Mouse (Mus musculus) liver, postnatal 0 days (tissue): ENCODE measurements at regions not wholly inside any gene's neighbourhood (a gene's known extent, or its start where the extent isn't known, plus 50 kb on each side); places are given as distances from the start of the nearest gene placed in this dataset.

ENCODE experiments used
- ATAC-seq: fragments of 200-750 bp; cut with Nextera tagmentation; 2 replicates; pipeline ENCODE4 v1.8.0; 2017; ENCODE audit warnings: mild to moderate bottlenecking, moderate library complexity
- DNase-seq: peaks from one replicate; pipeline ENCODE4 v3.0.0-alpha.2; 2016
- H3K27ac ChIP-seq: fragments of 300-500 bp; sonication (generic); 2 replicates; pipeline ENCODE4 v1.5.1; 2014; ENCODE audit warnings: antibody characterized with exemption, moderate library complexity, mild to moderate bottlenecking, low read depth
- H3K27me3 ChIP-seq: fragments of 300-500 bp; sonication (generic); 2 replicates; pipeline ENCODE4 v1.6.1; 2014; ENCODE audit warnings: low read length, control low read depth, mixed read lengths; ENCODE audit not compliant: insufficient read depth
- H3K36me3 ChIP-seq: fragments of 300-500 bp; sonication (generic); replicated peaks from 2 replicates; pipeline ENCODE4 v1.6.1; 2014; ENCODE audit warnings: mild to moderate bottlenecking, control low read depth, low read length, moderate library complexity, mixed read lengths; ENCODE audit not compliant: insufficient read depth
- H3K4me1 ChIP-seq: fragments of 300-500 bp; sonication (generic); 2 replicates; pipeline ENCODE4 v1.6.1; 2014; ENCODE audit warnings: antibody characterized with exemption, mild to moderate bottlenecking, control low read depth; ENCODE audit not compliant: insufficient read depth
- H3K4me2 ChIP-seq: fragments of 300-500 bp; sonication (generic); 2 replicates; pipeline ENCODE4 v1.6.1; 2014; ENCODE audit warnings: low read depth, mild to moderate bottlenecking, low read length, moderate library complexity, mixed read lengths
- H3K4me3 ChIP-seq: fragments of 300-500 bp; sonication (generic); 2 replicates; pipeline ENCODE4 v1.5.1; 2014; ENCODE audit warnings: low read depth, low read length
- H3K9ac ChIP-seq: fragments of 300-500 bp; sonication (generic); replicated peaks from 2 replicates; pipeline ENCODE4 v1.6.1; 2014; ENCODE audit warnings: mild to moderate bottlenecking, moderate library complexity
- H3K9me3 ChIP-seq: fragments of 300-500 bp; sonication (generic); 2 replicates; pipeline ENCODE4 v1.6.1; 2016; ENCODE audit warnings: mild to moderate bottlenecking, control low read depth, low read length, mixed read lengths
- CTCF ChIP-seq: sonication (generic); IDR thresholded peaks from 2 replicates; pipeline ENCODE4 v1.5.1; 2016; ENCODE audit warnings: antibody characterized with exemption, low read depth
- EP300 ChIP-seq: IDR thresholded peaks from 2 replicates; pipeline ENCODE4 v1.6.1; 2016; ENCODE audit warnings: antibody characterized with exemption, low read depth, mild to moderate bottlenecking
- WGBS: fragments of 180-500 bp; shearing (Covaris S2); extraction: QIAGEN DNeasy Blood & Tissue Kit; methylation state at CpG from one replicate; pipeline ENCODE4 v1.1.7; 2014; ENCODE audit not compliant: insufficient replicate concordance; 5-methylcytosine and 5-hydroxymethylcytosine counted together

DNA sequence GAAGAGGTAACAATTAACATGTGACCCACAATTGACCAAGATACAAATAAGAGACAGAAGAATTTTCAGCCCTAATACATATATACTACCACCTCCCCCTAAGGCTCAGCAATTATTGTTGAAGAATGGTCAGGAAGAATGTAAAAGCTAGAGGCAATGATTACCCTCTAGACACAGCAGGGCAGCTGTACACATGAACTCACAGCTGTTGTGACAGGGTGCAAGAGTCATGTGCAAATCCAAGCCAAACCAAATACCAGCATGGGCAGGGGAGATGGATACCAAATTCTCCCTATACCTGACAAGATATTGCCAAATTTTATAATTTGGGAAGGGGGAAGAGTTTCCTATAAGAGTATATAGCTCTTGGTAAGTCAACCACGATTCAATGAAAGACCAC lies 603.7 kb downstream of the Nfib start:
- no peak overlapping the region for H3K9ac ChIP-seq
- H3K27ac ChIP-seq: no peak overlapping the region
- no peaks in the 10 kb centered on the region for H3K36me3 ChIP-seq
- H3K9me3 ChIP-seq: no peaks in the 10 kb centered on the region
- no peaks in the 10 kb centered on the region for H3K27me3 ChIP-seq
- no peaks in the 10 kb centered on the region for H3K4me1 ChIP-seq
- no peak overlapping the region for H3K4me3 ChIP-seq
- TF ChIP-seq EP300 (no peak), CTCF (no peak)
- 72% methylated on average over 1 of the region's 1 CpGs for WGBS
- DNase-seq: no peak
- no peak overlapping the region for H3K4me2 ChIP-seq
- no peak for ATAC-seq

DNA sequence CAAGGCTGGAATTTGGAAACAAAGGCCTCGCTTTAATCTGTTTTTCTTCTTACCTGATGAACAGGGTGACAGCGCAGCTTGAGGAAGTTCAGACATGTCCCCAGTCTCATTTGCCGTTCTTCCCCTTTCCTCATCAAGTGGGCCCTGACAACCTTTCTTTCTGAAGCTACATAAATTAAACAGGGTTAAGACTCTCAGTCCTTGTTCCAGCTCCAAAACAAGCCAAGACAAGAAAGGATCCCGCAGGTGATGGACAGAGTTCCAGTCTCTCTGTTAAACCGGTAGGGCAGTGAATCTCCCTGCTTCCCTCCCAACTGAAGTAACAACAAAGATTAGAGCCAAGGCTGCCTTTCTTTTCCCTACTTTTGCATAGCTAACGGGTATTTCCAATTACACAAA lies 605.6 kb downstream of the Nfib start:
- DNase-seq (no peak), ATAC-seq (no peak)
- no peaks in the 10 kb centered on the region for H3K4me1 ChIP-seq
- H3K4me2 ChIP-seq: no peak overlapping the region
- no peak for TF ChIP-seq EP300
- H3K36me3 ChIP-seq: no peaks in the 10 kb centered on the region
- H3K9ac ChIP-seq: no peak overlapping the region
- 65% methylated on average over 6 of the region's 6 CpGs for WGBS
- no peaks in the 10 kb centered on the region for H3K9me3 ChIP-seq
- H3K27me3 ChIP-seq: no peaks in the 10 kb centered on the region
- no peak overlapping the region for H3K4me3 ChIP-seq
- H3K27ac ChIP-seq: no peak overlapping the region

DNA sequence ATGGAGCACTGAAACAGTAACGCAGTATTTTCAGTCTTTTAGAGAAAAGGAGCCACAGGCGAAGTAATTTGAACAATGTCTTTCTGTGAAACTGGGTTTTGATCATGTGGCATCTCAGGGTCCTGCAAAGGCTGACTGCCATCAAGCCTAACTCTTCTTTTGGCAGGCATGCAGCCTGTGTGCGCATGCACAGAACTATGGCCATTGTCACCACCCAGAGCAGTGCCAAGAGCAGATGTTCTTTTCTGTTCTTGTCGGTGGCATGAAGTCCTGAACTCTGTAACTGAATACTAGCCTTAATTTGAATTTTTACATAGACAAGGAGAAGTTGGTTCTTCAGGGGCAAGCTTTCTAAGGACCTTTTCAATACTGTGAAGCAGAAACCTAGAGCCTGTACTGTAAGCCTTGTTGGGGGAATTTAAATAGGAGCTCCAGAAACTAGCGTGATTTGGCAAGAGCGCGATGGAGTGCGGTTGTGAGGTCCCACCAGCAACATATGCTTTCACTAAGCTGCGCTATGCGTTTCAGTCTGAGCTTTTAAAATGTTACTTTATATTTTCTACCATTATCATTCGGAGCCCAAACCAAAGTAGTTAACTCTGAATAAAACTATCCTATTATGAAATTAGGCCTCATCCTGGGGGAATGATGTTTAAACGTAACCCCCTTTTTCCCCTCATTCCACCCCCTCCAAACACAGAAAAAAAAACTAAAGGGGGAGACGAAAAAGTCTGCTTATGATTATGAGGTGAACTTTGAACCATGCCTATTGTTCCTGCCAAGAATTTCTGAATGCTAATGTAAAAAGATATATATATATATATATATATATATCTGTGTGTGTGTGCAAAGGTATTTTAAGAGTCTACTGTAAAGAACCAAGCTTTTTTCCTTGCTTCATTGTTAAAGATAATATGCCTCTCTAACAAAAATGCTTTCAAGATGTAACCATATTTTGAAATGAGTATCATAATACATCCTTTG lies 606.3 kb downstream of the Nfib start:
- Histone ChIP-seq H3K9me3 (no peaks in the 10 kb centered on the region), H3K4me2 (no peak overlapping the region), H3K9ac (no peak overlapping the region), H3K27me3 (no peaks in the 10 kb centered on the region), H3K27ac (no peak overlapping the region), H3K36me3 (no peaks in the 10 kb centered on the region), H3K4me1 (no peaks in the 10 kb centered on the region), H3K4me3 (no peak overlapping the region)
- no peak for DNase-seq
- TF ChIP-seq EP300: no peak
- no peak for TF ChIP-seq CTCF
- WGBS: 84% methylated on average over 13 of the region's 13 CpGs
- no peak for ATAC-seq

DNA sequence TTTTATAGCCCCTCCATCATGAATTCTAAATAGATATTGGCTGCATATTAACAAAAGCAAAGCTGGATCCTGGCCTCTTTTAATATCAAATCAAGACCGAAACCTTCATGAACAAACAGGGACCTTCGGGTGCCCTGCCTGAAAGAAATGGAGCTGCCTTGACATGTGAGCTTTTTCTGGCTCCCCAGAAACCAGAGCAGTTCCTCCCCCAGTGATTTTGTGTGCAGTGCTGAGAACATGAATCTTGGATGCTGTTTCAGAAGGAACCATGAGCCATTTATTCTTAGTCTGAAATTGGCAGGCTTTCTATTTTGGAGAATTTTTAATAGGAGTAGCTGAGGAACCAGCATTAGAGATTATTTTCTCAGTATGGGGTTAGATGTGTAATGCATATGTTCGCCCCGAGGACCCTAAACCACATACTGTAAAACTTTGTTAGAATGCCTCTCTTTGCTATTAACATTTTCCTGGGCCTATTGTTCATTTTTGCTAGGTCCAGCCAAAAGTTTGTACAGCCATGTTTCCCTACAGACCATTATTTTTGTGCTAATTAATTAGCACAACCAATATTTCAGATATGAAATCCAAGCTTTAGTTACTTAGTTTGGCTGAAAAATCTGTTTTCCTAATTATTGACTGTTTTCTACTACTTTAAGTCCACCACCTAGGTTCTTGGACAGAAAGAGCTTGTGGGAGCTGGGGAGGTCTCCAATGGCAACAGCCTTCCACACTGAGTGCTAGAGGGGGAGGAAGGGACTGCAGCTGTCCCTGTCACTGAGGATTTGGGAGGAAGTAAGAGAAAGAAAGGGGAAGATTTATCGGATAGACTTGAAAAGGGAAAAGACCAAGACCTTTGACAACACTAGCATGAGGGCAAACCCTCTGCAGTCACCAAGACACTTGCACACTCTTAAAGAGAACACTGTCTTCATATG lies 613.0 kb downstream of the Nfib start:
- Histone ChIP-seq H3K4me1 (no peaks in the 10 kb centered on the region), H3K4me3 (no peak overlapping the region), H3K9ac (no peak overlapping the region), H3K27ac (no peak overlapping the region), H3K4me2 (no peak overlapping the region), H3K36me3 (no peaks in the 10 kb centered on the region), H3K27me3 (no peaks in the 10 kb centered on the region), H3K9me3 (no peaks in the 10 kb centered on the region)
- DNase-seq: no peak
- TF ChIP-seq EP300 (no peak), CTCF (no peak)
- ATAC-seq: no peak
- WGBS: 65% methylated on average over 5 of the region's 5 CpGs

DNA sequence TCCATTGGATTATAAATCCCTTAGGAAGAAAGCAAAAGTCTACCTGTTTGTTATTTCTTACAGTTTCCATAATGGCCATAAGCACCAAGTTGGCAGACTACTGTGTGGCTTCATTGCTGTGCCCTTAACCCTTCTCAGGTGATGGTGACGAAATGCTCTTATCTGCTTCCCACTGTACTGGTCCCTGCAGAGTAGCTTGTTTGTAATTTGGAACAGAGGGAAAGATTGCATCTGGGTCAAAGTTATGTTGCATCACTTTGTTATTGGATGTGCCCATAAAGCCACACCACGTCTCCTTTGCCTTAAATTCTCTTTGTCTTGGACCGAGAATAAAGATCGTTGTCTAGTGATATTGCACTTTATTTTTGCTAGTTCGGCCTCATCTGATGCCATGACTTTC lies 615.9 kb downstream of the Nfib start:
- Histone ChIP-seq H3K27ac (no peak overlapping the region), H3K27me3 (no peaks in the 10 kb centered on the region), H3K36me3 (no peaks in the 10 kb centered on the region), H3K4me2 (no peak overlapping the region), H3K4me1 (no peaks in the 10 kb centered on the region), H3K9ac (no peak overlapping the region), H3K4me3 (no peak overlapping the region), H3K9me3 (no peaks in the 10 kb centered on the region)
- TF ChIP-seq EP300 (no peak), CTCF (no peak)
- ATAC-seq (no peak), DNase-seq (no peak)
- 81% methylated on average over 5 of the region's 5 CpGs for whole genome bisulfite sequencing

DNA sequence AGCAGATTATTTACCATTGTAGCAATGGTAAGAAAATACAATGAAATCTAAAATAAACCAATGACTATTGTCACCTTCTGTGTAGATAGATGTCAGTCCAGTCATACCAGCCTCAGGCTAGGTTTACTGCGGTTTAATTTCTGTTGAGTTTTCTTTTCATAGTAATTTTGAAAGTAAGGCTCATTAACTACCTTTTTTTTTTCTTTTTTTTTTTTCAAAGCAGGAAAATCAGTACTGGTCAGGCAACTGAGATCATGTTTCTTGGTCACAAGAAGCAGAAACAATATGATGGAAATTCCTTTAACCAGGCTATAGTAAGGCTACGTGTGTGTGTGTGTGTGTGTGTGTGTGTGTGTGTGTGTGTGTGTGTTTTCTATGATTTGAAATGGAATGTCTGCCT lies 622.0 kb downstream of the Nfib start:
- TF ChIP-seq CTCF (no peak), EP300 (no peak)
- H3K27ac ChIP-seq: no peak overlapping the region
- ATAC-seq: no peak
- no peak overlapping the region for H3K4me3 ChIP-seq
- no peak overlapping the region for H3K4me2 ChIP-seq
- H3K4me1 ChIP-seq: no peaks in the 10 kb centered on the region
- DNase-seq: no peak
- H3K9me3 ChIP-seq: no peaks in the 10 kb centered on the region
- H3K27me3 ChIP-seq: no peaks in the 10 kb centered on the region
- WGBS: 75% methylated on average over 2 of the region's 2 CpGs
- H3K36me3 ChIP-seq: no peaks in the 10 kb centered on the region
- H3K9ac ChIP-seq: no peak overlapping the region
